ENCODE assay signal across 7 mouse cellular contexts in genomic region chr17:66479311-66479710, GRCm38 (mm10). TPM values are rescaled to one million over a fixed set of nuclear protein-coding genes. Genes with fewer than 3 reads are reported as not detected.
A peak's percentile ranks its signal among the peaks of the same experiment; 100 is the strongest.
DNase-seq lines count a peak whose midpoint lies in the region; ATAC-seq lines count a peak whose summit lies in the region.

No protein-coding gene starts in this region.

- WGBS in forebrain, embryonic 14.5 days = 5% methylated on average over 13 of the region's 13 CpGs
- WGBS in midbrain, embryonic 14.5 days = under 1% methylated on average over 13 of the region's 13 CpGs

- H3K4me3 ChIP-seq in forebrain, embryonic 14.5 days (ENCODE audit: low read depth, low read length) = peak overlapping the region; percentile 19
- H3K4me3 ChIP-seq in midbrain, embryonic 14.5 days (replicated peaks; ENCODE audit: low read depth, low read length) = peak overlapping the region; percentile 7; the same call in 1 of the 2 replicates

- peak; percentile 94 for ATAC-seq in forebrain, embryonic 14.5 days
- ATAC-seq in midbrain, embryonic 14.5 days (ENCODE audit: low FRiP score, low TSS enrichment) = peak; percentile 86

- H3K4me2 ChIP-seq in forebrain, embryonic 14.5 days (ENCODE audit: low read length) = peak overlapping the region; percentile 46
- peak overlapping the region; percentile 50 for H3K4me2 ChIP-seq in midbrain, embryonic 14.5 days (ENCODE audit: low read length)

- peak overlapping the region; percentile 86 for H3K27ac ChIP-seq in forebrain, embryonic 14.5 days (ENCODE audit: low read depth, low read length)
- peak overlapping the region; percentile 89 for H3K27ac ChIP-seq in midbrain, embryonic 14.5 days (replicated peaks; ENCODE audit: low read depth, low read length)

- H3K27me3 ChIP-seq in forebrain, embryonic 14.5 days (replicated peaks; ENCODE audit: control insufficient read depth, insufficient read depth, low read length) = no peaks in the 10 kb centered on the region
- H3K27me3 ChIP-seq in midbrain, embryonic 14.5 days (ENCODE audit: control insufficient read depth, insufficient read depth, low read length) = no peaks in the 10 kb centered on the region

- H3K4me1 ChIP-seq in forebrain, embryonic 14.5 days (ENCODE audit: control insufficient read depth, insufficient read depth, low read length) = peaks cover 21% of the 10 kb centered on the region
- peaks cover 19% of the 10 kb centered on the region for H3K4me1 ChIP-seq in midbrain, embryonic 14.5 days (ENCODE audit: control insufficient read depth, insufficient read depth, low read length)

- H3K36me3 ChIP-seq in forebrain, embryonic 14.5 days (ENCODE audit: control insufficient read depth, insufficient read depth, low read length) = no peaks in the 10 kb centered on the region
- no peaks in the 10 kb centered on the region for H3K36me3 ChIP-seq in midbrain, embryonic 14.5 days (ENCODE audit: control insufficient read depth, insufficient read depth, low read length)

- H3K9ac ChIP-seq in forebrain, embryonic 14.5 days (ENCODE audit: low read length) = peak overlapping the region; percentile 56
- H3K9ac ChIP-seq in midbrain, embryonic 14.5 days (replicated peaks; ENCODE audit: low read length) = peak overlapping the region; percentile 42; the same call in 1 of the 2 replicates

- DNase-seq in ovary, postnatal 36 days (ENCODE audit: low spot score) = peak; percentile 18
- no peak for DNase-seq in ovary, postnatal 10 days (ENCODE audit: low spot score)
- DNase-seq in forebrain, embryonic 14.5 days (ENCODE audit: low spot score) = peak; percentile 90
- DNase-seq in left cerebral cortex, adult 18-20 months (ENCODE audit: low spot score in 2 of 2) = peak; percentile 61 to 72
- DNase-seq in midbrain, embryonic 14.5 days = peak; percentile 88
- DNase-seq in urinary bladder, adult 2 months (ENCODE audit: low spot score) = no peak
- DNase-seq in spleen, adult 12 weeks (ENCODE audit: low spot score) = no peak

- no peaks in the 10 kb centered on the region for H3K9me3 ChIP-seq in forebrain, embryonic 14.5 days (replicated peaks; ENCODE audit: control insufficient read depth, low read length)
- no peaks in the 10 kb centered on the region for H3K9me3 ChIP-seq in midbrain, embryonic 14.5 days (ENCODE audit: control insufficient read depth, low read length)

RNA-seq across cellular contexts. Expression of gene Mtcl1, which starts 29.8 kb away (rescaled TPM):
- 17.5 and 24.5 TPM in 2 replicates for polyA plus RNA-seq in forebrain, embryonic 14.5 days (2014; fragmentation: Nextera tagmentation; extraction: Ambion mirVana)
- total RNA-seq in left cerebral cortex, adult 18-20 months (2021) = 100 to 1,000 TPM; 109 to 122 TPM
- 26.7 and 36.0 TPM in 2 replicates for polyA plus RNA-seq in midbrain, embryonic 14.5 days (2014; fragmentation: Nextera tagmentation; extraction: Ambion mirVana)
- polyA plus RNA-seq in urinary bladder, adult 2 months (2012; rRNA removed) = 5.8 and 9.0 TPM in 2 replicates

RNA-seq across cellular contexts. Expression of gene Rab12, which starts 40.2 kb away (rescaled TPM):
- 52.0 and 67.1 TPM in 2 replicates for polyA plus RNA-seq in forebrain, embryonic 14.5 days (2014; fragmentation: Nextera tagmentation; extraction: Ambion mirVana)
- 100 to 1,000 TPM; 113 to 120 TPM for total RNA-seq in left cerebral cortex, adult 18-20 months (2021)
- 83.8 and 91.0 TPM in 2 replicates for polyA plus RNA-seq in midbrain, embryonic 14.5 days (2014; fragmentation: Nextera tagmentation; extraction: Ambion mirVana)
- 102 and 105 TPM in 2 replicates for polyA plus RNA-seq in urinary bladder, adult 2 months (2012; rRNA removed)

Comparison
In these comparisons a context has a peak if more than half of its experiments do, and no peak if none do; other contexts are left out.
1. DNase-seq: peak in ovary, postnatal 36 days (single experiment), forebrain, embryonic 14.5 days (single experiment), left cerebral cortex, adult 18-20 months (2 of 2) and midbrain, embryonic 14.5 days (single experiment); none in ovary, postnatal 10 days (single experiment), urinary bladder, adult 2 months (single experiment) and spleen, adult 12 weeks (single experiment).